Mouse (Mus musculus) adrenal gland, adult 2 months (tissue): ENCODE measurements around the gene Msh6. TPM values are rescaled to one million over a fixed set of nuclear protein-coding genes. Genes with fewer than 3 reads are reported as not detected.
"Not testable (repeated sequence)": the region's sequence is repeated elsewhere in the genome, so short reads cannot be mapped to it uniquely, and the experiment has no call there.

ENCODE experiments used
- DNase-seq: peaks from one replicate; pipeline ENCODE4 v3.0.0; 2021
- polyA plus RNA-seq: library from polyadenylated mRNA; depleted of rRNA; stranded (reverse); fragments of >200 nt; gene quantifications from 2 replicates; pipeline ENCODE4 v1.2.3, GENCODE M21; 2012; rRNA removed
- total RNA-seq, 2 experiments: library from RNA; stranded (reverse); gene quantifications; 2 replicates each; pipeline ENCODE4 v1.2.3; 2021

Msh6 gene
- total and polyA plus RNA-seq, 3 experiments = 2.0 to 13.6 (median 13.1) TPM

GRCm38 (mm10) chr17:87979696-87980095 is 4.8 kb downstream of the Msh6 start:
- not testable (repeated sequence) for DNase-seq

GRCm38 (mm10) chr17:87982112-87982511 is 7.2 kb downstream of the Msh6 start:
- DNase-seq = no peak

GRCm38 (mm10) chr17:87983313-87983712 is 8.5 kb downstream of the Msh6 start:
- no peak for DNase-seq

GRCm38 (mm10) chr17:87984440-87985214 is 9.8 kb downstream of the Msh6 start:
- no peak for DNase-seq

- DNase-seq = no peak
These were observed 11.1 kb downstream of the Msh6 start for GRCm38 (mm10) chr17:87985916-87986315.

- DNase-seq = no peak
These were observed 12.6 kb downstream of the Msh6 start for GRCm38 (mm10) chr17:87987507-87987906.

- DNase-seq = no peak
These were observed 17.3 kb downstream of the Msh6 start for GRCm38 (mm10) chr17:87992154-87992553.

GRCm38 (mm10) chr17:87993338-87993737 is 18.5 kb downstream of the Msh6 start:
- no peak for DNase-seq

GRCm38 (mm10) chr17:87997808-87998207 is 22.9 kb downstream of the Msh6 start:
- no peak for DNase-seq

- DNase-seq = no peak
These were observed 30.0 kb downstream of the Msh6 start for GRCm38 (mm10) chr17:88004892-88005291.

- DNase-seq = no peak
These were observed 32.1 kb downstream of the Msh6 start for GRCm38 (mm10) chr17:88006956-88007355.

GRCm38 (mm10) chr17:88014456-88014855 is 39.6 kb downstream of the Msh6 start:
- no peak for DNase-seq

GRCm38 (mm10) chr17:88016027-88016426 is 41.2 kb downstream of the Msh6 start:
- not testable (repeated sequence) for DNase-seq

GRCm38 (mm10) chr17:88023924-88024323 is 49.1 kb downstream of the Msh6 start:
- DNase-seq = no peak

GRCm38 (mm10) chr17:88025227-88025626 is 50.4 kb downstream of the Msh6 start:
- peak; percentile 29 for DNase-seq

GRCm38 (mm10) chr17:88029194-88029970 is 54.5 kb downstream of the Msh6 start:
- DNase-seq = no peak

GRCm38 (mm10) chr17:88031755-88032154 is 56.9 kb downstream of the Msh6 start:
- no peak for DNase-seq

GRCm38 (mm10) chr17:88034418-88034817 is 59.6 kb downstream of the Msh6 start:
- DNase-seq = no peak

Other genes starting within 250 kb of the Msh6 start
- gene Kcnk12, start 177.1 kb upstream of the Msh6 start, total RNA-seq = under 1 TPM; 0.28 to 0.66 TPM
- gene Kcnk12, start 177.1 kb upstream of the Msh6 start, polyA plus RNA-seq = 0.72 and 1.2 TPM in 2 replicates
- gene Rpl36-ps4, start 54.1 kb upstream of the Msh6 start, total RNA-seq = not detected
- not detected in 2 replicates for gene Rpl36-ps4, start 54.1 kb upstream of the Msh6 start, polyA plus RNA-seq
- gene Fbxo11, start 90.2 kb downstream of the Msh6 start, total RNA-seq = 10 to 100 TPM; 49.6 to 63.4 TPM
- 6.6 and 9.1 TPM in 2 replicates for gene Fbxo11, start 90.2 kb downstream of the Msh6 start, polyA plus RNA-seq